Mouse (Mus musculus): Measurements from ENCODE around the gene Fbxo40.

- no peak for TF ChIP-seq FLI1 (IDR thresholded peaks at IDR 0.05; ENCODE audit: low read length)
- no peak for TF ChIP-seq GATA1 (IDR thresholded peaks at IDR 0.05; ENCODE audit: borderline replicate concordance, low read length)
These were observed 68.3 kb downstream of the Fbxo40 start for GRCm38 (mm10) chr16:36921980-36922379.

All from megakaryocyte, embryonic 14.5 days (primary cell).